Mouse (Mus musculus) megakaryocyte, embryonic 14.5 days (primary cell): Measurements from ENCODE around the gene Hoxd3.

Experiments used
- FLI1 ChIP-seq: IDR thresholded peaks from 2 replicates; pipeline ENCODE4 v1.6.1; 2012; ENCODE audit warnings: low read length, inconsistent platforms, mixed read lengths
- GATA1 ChIP-seq: IDR thresholded peaks from 3 replicates; pipeline ENCODE4 v1.6.1; 2012; ENCODE audit warnings: mixed read lengths, low read length, inconsistent platforms, borderline replicate concordance

- TF ChIP-seq FLI1 (no peak), GATA1 (no peak)
These were observed 31.7 kb upstream of the Hoxd3 start for GRCm38 (mm10) chr2:74679980-74680379.
